Mouse (Mus musculus): Measurements from ENCODE around the gene Oas2. TPM values are rescaled to one million over a fixed set of nuclear protein-coding genes. Genes with fewer than 3 reads are reported as not detected.
A peak's percentile ranks its signal among the peaks of the same experiment; 100 is the strongest.
"Not testable (repeated sequence)": the region's sequence is repeated elsewhere in the genome, so short reads cannot be mapped to it uniquely, and the experiment has no call there.

Oas2 gene
- under 1 TPM in 1 of 2 experiments, not detected in 1; 0.30 TPM for total RNA-seq (2021)

DNA sequence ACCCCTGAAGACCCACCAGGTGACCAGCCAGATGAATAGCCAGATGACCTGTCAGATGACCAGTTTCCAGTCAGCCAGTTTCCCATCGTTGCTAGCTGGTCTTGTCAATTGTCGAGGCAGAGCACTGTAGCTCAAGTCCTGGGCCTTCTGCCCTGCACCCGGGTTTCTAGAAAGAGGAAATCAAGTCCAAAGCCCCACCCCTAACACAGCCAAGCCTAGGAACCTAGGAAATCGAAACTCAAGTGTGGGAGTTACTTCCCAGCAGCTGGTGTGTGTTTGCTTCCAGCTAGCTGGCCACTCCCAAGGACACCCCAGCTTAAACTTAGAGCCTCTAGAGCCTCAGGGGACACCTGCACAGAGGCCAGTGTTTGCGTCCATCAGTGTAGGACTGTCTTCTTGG is at the start of gene Oas2:
Gene Oas2, minus strand, starts transcription at position 166 of the 400 bp plus-strand sequence.
- no peak for DNase-seq (ENCODE audit: low spot score in 2 of 2)
- intact Hi-C loops (cut with DNase I) = no loop called here

DNA sequence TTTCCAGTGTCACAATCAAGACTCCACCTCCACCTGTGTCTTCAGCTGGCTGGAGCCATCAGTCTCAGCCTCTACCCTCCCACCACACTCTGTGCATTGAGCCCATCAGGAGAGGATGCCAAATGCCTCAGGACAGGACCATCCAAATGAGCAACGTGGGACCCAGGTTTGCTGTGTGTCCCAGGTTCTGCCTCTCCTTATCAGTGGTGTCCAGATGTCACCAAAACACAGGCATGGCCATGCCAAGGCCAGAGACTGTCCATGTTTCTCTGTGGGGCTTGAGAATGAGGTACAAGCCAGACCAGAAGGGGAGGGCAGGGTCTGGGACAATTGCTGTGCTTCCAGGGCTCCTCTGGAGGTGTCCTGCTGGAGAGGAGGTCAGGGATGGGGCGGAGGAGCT is 49.3 kb upstream of the Oas2 start:
- intact Hi-C loops (cut with DNase I); DNase-seq (ENCODE audit: low spot score in 2 of 2): not testable (repeated sequence)

DNA sequence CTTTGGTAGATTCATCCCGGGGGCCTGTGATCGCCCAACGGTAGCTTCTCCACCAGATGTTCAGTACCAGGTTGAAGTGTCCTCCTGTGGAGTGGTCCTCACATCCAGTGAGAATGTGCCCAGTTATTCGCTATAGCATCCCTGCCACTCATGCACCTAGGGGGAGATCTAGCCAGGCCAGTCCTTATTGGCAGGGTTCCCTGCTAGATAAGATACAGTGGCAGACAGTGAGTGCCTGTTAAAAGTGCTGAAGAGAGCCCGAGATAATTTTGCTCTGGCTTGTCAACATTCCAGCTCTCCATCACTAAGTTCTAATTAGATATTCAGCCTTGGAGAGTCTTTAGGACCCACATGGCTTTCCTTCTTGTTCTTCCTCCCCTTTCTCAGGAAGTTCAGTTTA is 48.5 kb upstream of the Oas2 start:
- DNase-seq (ENCODE audit: low spot score in 2 of 2); intact Hi-C loops (cut with DNase I): not testable (repeated sequence)

DNA sequence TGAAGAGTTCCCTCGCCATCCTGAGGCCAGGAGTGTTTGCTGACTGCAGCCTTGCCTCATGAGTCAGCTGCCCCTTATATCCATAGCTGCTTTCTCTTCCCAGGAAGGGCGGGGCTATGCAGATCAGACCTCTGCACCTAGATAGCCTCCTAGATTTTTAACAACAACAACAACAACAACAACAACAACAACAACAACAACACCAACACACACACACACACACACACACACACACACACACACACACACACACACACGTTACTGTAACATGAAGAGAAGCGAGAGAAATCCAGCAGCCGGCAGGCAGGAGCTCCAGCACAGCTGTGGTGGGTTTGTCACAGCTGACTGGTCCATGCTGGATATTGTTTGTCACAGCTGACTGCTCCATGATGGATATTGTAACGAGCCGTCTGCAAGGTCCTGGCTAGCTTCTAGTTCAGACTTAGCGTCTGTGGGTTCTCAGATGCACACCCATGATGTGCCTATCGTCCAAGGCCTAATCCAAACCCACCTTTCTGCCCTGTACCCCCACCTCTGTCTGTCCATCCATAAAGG is 45.9 kb upstream of the Oas2 start, which contains the start of gene Oas1e:
Gene Oas1e, minus strand, starts transcription at position 51 of the 555 bp plus-strand sequence.
- DNase-seq (ENCODE audit: low spot score in 2 of 2); intact Hi-C loops (cut with DNase I): not testable (repeated sequence)

DNA sequence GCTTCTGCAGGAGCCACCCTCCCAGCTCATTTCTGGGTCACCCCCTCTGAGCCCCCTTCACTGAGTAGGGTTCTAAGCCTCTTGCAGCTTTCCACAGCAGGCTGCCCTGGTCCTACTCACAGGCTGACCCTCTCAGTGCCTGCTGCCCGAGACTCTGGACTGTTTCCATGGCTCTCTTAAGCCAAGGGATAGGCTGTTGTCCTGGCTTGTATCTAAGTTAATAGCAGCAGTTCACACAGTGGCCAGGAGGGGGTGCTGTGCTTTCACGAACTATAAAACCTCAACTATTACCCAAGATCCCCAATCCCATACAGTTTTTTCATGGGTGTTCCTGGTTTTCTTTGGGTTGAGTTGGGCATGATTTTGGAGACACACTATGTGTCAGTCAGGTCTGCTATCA is 43.4 kb upstream of the Oas2 start:
- DNase-seq (ENCODE audit: low spot score in 2 of 2) = peak; percentile 35 to 55
- intact Hi-C loops (cut with DNase I) = no loop called here

DNA sequence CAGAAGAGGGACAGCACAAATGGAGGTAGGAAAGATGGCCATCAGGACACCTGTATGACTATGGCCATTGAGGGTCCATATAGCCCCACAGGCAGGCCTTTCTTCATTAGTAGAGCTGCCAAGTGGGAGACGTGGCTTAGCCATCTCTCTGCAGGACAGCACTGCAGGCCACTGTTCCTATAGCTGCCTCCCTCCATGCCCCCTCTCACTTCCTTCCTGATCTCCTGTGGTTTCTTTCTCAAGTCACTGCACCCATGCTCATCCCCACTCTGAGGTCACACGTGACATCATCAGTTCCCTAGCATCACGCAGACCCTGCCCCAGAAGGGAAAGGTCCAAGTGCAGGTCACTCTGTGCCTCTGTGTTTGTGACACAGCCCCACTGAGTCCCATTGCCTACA is 37.4 kb upstream of the Oas2 start:
- intact Hi-C loops (cut with DNase I) = no loop called here
- DNase-seq (ENCODE audit: low spot score in 2 of 2) = no peak

DNA sequence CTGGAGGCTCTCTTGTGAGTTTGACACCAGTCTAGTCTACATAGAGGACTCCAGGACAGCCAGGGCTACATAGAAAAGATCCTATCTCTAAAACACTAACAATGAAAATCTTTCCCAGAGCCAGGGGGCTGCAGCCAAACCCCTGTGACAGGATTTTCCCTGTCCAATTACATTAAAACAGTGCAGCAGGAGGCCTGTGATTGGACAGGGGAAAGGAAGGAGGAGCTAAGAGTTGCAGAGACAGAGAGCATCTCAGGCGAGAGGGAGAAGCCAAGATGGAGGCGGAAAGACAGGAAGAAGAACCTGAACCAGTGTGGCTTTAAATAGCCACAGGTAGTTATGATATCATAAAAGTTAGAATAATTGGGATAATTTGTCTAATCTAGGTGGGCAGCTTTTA is 32.8 kb upstream of the Oas2 start:
- intact Hi-C loops (cut with DNase I) = no loop called here
- no peak for DNase-seq (ENCODE audit: low spot score in 2 of 2)

DNA sequence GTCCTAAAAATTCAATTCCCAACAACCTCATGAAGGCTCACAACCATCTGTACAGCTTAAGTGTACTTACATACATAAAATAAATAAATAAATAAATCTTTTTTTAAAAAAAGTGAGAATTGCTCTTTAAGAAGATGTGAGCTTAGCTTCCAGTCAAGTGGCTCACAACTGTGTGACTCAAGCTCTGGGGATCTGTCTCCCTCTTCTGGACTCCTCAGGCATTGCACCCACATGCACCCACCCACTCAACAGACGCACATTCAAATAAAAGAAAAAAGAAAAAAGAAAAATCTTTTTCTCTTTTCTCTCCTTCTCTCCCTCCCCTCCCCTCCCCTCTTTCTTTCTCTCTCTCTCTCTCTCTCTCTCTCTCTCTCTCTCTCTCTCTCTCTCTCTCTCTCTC is 32.0 kb upstream of the Oas2 start:
- intact Hi-C loops (cut with DNase I) = no loop called here

DNA sequence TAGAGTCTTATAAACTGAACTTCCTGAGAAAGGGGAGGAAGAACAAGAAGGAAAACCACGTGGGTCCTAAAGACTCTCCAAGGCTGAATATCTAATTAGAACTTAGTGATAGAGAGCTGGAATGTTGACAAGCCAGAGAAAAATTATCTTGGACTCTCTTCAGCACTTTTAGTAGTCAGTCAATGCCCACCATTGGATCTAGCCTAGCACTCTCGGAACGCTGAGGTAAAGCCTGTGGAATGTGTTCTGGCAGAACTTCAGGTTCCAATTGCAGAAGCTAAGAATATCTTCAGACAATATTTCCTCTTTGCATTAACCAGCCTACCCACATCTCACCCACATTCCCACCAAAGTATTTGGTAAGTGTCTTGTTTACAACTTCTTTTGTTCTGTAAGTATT is 30.3 kb upstream of the Oas2 start:
- intact Hi-C loops (cut with DNase I) = no loop called here
- DNase-seq (ENCODE audit: low spot score in 2 of 2) = peak; percentile 16 to 36

More for the DNA sequence above, 32.0 kb upstream of the Oas2 start:
- DNase-seq (ENCODE audit: low spot score in 2 of 2) = no peak

DNA sequence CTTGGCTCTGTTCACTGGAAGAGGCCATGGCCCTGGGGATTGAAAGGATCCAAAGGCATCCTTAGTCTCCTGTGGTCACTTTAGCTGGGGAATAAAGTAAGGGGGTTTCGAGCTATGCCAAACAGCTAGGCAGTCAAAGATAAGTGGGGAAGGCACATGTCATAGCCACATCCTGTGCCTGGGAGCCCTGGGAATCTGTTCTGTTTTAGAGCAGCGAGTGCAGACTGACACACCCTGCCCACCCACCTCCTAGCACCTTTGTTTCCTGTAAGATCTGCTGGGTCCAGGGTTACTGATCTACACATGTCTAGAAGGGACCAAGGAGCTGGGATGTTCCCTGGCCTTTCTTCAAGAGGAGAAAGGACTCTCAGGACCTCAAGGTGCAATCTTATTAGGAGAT is 29.3 kb upstream of the Oas2 start:
- intact Hi-C loops (cut with DNase I) = no loop called here
- DNase-seq (ENCODE audit: low spot score in 2 of 2) = no peak

DNA sequence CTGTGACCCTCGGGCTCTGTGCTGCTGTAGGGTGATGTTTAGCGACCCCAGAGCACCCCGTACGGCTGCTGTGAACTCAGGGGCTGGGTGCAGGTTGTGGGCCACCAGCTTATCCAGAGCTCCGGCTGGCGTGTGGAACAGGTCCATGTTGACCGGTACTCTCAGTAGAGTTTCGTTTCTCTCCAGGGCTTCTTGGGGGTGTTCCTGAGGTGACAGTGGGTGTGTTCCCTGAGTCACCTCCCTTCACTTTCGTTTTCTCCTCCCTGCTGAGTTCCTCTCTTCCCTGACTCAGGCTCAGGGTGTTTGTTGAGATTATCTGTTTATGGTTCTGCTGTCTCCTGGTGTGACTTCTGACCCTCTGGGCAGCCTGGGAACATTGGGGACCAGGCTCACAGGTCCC is 27.8 kb upstream of the Oas2 start, which contains the start of gene Oas3:
Gene Oas3, minus strand, starts transcription at position 184 of the 400 bp plus-strand sequence.
- intact Hi-C loops (cut with DNase I) = no loop called here
- DNase-seq (ENCODE audit: low spot score in 2 of 2) = no peak

DNA sequence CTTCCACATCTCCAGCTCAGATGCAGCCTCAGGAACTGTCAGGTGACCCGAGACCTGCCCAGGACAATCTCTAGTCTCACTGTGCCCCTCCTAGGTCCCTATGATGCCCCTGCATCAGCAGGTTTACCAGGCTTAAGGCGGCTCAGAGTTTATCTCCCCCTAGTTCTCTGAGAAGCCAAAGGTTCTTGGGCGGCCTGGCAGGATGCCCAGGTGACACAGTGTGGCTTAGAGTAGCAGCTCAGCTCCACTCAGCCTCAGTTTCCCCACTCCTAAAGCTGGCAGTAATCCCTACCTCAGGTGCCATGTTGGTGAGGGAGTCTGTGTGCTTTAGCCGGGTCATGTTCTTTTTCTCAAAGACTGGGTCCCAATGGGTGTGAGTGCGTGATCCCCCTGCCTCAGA is 27.1 kb upstream of the Oas2 start:
- intact Hi-C loops (cut with DNase I) = no loop called here
- DNase-seq (ENCODE audit: low spot score in 2 of 2) = no peak

DNA sequence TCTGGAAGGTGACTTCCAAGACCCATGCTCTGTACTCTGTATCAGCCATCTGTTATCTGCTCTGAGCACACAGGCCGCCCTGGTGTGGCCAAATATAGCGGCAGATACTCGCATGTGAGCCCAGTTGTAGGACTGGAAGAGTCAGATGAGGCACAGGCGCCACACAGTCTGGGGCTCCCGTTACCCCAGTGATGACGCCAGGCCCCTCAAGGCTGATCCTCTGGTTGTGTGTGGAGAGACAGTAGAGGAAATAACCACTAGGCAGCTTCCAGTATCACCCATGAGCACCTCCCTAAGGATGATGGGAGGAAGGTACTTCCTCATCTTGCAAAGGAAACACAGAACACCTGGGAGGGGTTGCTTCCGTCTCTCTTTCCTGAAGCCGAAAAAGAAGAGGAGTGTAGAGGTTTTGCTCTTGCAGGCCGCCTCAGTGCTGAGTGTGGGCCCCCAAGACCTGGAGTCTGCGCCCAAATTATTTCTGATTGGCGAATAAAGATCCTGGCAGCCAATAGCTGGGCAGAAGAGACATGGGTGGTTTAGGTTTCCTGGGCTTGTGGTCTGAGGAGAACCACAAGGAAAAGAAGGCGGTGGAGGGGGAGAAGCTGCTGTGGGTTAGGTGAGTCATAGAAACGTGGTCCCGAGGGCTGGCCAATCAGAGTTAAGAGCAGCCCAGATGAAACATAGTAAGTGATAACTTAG is 25.8 kb upstream of the Oas2 start:
- intact Hi-C loops (cut with DNase I) = no loop called here
- DNase-seq (ENCODE audit: low spot score in 2 of 2) = no peak

DNA sequence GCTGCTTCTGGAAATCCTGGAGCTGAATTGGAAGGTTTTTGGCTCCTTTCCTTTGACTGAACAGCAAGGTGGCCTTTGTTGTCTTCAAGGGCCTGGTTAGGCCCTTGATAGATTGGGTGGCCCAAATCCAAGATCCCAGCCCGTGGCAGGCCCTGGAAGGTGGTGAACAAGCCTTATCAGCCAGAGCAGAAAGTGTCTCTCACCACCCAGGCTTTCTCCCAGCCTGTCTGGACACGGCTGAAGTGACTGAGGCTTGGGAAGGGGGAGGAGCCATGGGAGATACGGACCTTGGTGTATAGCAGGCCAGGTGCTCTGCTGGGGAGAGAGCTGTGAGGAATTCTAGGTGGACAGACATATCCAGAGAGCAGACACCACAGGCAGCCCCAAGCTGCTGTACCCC is 19.7 kb upstream of the Oas2 start:
- intact Hi-C loops (cut with DNase I) = no loop called here
- no peak for DNase-seq (ENCODE audit: low spot score in 2 of 2)

DNA sequence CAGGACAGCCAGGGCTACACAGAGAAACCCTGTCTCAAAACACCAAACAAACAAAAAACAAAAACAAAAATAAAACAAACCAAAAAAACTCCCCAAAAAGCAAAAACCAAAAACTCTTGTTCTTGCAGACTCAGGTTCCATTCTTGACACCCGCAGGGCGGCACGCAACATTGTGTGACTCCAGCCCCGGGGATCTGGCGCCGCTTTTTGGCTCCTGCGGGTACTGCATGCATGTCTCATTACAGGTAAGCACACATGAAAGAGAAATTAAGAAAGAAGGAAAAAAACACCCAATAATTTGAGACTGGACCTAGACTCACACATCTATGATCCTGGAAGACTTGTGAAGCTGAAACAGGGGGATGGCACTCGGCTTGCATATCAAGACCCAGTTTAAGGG is 15.4 kb upstream of the Oas2 start:
- DNase-seq (ENCODE audit: low spot score in 2 of 2) = no peak
- intact Hi-C loops (cut with DNase I) = no loop called here

DNA sequence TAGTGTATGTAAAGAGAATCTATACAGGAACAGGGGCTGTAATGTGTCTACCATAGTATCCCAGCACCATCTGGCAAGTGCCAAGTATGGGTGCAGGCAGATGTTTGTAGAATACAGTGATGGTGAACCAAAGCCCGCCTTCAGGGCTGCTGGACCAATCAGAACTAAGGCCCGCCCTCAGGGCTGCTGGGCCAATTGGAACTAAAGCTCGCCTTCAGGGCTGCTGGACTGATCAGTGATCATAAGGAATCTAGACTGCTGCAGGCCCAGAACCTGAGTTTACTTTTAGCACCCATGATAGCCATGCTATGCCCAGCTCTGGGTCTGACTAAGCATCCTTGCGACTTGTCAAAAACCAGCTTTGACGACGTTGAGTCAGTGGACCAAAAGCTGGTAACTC is 12.2 kb upstream of the Oas2 start:
- no peak for DNase-seq (ENCODE audit: low spot score in 2 of 2)
- intact Hi-C loops (cut with DNase I) = no loop called here

DNA sequence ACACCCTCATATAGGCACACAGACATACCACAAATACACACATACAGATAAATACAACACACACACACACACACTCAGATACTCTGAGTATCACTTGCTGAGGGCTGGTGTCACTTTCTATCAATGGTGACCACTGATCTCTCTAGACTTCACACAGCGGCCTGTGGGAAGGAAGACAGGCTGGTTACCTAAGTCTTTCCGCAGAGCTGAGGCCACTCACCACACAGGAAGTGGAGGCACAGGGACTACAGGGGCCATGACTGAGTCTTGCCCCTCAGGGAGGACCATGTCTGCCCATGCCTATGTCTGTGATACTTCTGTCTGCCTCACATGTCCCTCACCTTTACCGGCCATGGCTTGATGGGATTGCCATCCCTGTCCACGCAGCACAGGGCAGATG is 4.6 kb upstream of the Oas2 start:
- no peak for DNase-seq (ENCODE audit: low spot score in 2 of 2)
- intact Hi-C loops (cut with DNase I) = no loop called here

DNA sequence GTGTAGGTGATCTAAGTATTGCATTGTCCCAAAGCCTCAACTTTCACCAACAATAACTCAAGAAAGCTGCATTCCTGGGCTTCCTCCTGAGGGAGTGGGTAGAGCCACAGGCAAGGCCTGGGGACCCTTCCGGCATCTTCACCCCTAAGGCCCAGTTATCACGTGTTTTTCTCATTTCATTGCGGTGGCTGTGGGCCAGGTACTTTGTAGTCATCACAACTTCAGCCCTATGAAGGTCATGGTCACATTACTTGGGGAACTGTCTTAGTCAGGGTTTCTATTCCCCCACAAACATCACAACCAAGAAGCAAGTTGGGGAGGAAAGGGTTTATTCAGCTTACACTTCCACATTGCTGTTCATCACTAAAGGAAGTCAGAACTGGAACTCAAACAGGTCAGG is 3.1 kb upstream of the Oas2 start:
- no peak for DNase-seq (ENCODE audit: low spot score in 2 of 2)
- intact Hi-C loops (cut with DNase I) = no loop called here

DNA sequence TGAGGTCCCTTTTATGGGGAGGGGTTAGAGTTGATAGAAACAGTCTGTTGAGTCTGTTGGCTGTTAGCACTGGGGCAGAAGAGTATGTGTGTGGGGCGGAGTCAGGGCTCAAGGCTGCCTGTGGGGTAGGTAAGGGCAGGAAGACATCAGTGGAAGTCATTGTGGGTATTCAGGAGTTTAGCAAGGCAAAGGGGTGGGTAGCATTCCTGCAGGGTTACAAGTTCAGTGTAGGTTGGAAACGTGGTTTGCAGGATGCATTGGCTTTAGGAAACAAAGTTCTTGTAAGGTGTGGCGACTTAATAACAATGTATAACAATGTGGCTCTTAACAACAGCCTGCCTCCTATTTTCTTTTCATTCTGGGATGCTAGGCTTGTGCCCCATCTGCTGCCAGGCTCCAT is 1.6 kb upstream of the Oas2 start:
- DNase-seq (ENCODE audit: low spot score in 2 of 2) = no peak
- intact Hi-C loops (cut with DNase I) = no loop called here

DNA sequence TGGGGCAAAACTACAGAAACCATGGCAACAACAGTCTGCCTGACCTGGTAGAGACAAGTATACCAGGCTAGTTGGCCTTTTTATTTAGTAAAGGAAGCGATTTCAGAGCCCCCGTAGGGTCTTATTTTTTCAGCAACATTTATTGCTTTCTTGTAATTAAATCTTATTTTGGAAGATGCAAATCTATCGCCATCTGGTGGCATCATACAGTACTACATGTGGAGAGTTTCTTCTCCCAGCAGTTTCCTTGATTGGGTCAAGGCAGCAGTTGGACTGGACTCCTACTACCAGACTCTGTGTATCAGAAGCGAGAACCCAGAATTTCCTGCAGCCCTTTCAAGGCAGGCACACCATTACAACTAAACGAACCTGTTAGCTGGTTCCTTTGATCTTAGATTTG is 3.2 kb downstream of the Oas2 start:
- intact Hi-C loops (cut with DNase I) = loop anchor here (1.0 kb wide), 1 partner anchor 126 kb away; no protein-coding TSS in a partner anchor
- peak; percentile 71 to 74 for DNase-seq (ENCODE audit: low spot score in 2 of 2)

DNA sequence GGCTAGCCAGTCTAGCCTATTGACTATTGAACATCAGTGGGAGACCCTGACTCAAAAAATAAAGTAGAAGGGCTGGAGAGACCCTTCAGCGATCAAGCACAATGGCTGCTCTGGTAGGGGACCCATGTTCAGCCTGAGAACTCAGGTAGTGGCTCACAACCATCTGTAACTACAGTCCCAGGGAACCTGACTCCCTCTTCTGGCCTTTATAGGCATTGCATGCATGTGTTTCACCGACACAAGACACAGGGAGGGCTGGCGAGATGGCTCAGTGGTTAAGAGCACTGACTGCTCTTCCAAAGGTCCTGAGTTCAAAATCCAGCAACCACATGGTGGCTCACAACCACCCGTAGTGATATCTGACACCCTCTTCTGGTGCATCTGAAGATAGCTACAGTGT is 7.5 kb downstream of the Oas2 start:
- intact Hi-C loops (cut with DNase I) = no loop called here
- DNase-seq (ENCODE audit: low spot score in 2 of 2) = peak in 1 of 2 experiments; percentile 37

All from left cerebral cortex, postnatal 25 days (tissue).